Mouse (Mus musculus): Measurements from ENCODE around the gene Gatd1. TPM values are rescaled to one million over a fixed set of nuclear protein-coding genes. Genes with fewer than 3 reads are reported as not detected.
A peak's percentile ranks its signal among the peaks of the same experiment; 100 is the strongest.

Gatd1 gene
- total and polyA plus RNA-seq, 3 experiments: 21.6 to 35.9 TPM; not detected in 1

- H3K9ac ChIP-seq (ENCODE audit: control insufficient read depth, low read depth, low read length, poor library complexity, severe bottlenecking): no peak overlapping the region
- H3K4me1 ChIP-seq (ENCODE audit: control insufficient read depth in 1 of 2, insufficient read depth in 2 of 2, low read length in 2 of 2): no peaks in the 10 kb centered on the region
- H3K36me3 ChIP-seq (ENCODE audit: control insufficient read depth in 1 of 2, insufficient read depth in 2 of 2, low read length in 2 of 2): peaks cover 0 to 14% of the 10 kb centered on the region in 2 experiments; a peak in 2 of 4 replicates
- H3K27ac ChIP-seq (ENCODE audit: control insufficient read depth, low read depth, low read length): no peak overlapping the region
- H3K27me3 ChIP-seq (ENCODE audit: control insufficient read depth in 1 of 2, insufficient read depth in 2 of 2, low read length in 2 of 2): no peaks in the 10 kb centered on the region
- no peaks in the 10 kb centered on the region for H3K9me3 ChIP-seq (replicated peaks; ENCODE audit: insufficient read depth, low read length)
- H3K4me3 ChIP-seq (ENCODE audit: control insufficient read depth in 1 of 2, insufficient read depth in 1 of 2, low read depth in 2 of 2, low read length in 2 of 2): no peak overlapping the region
- H3K79me2 ChIP-seq (ENCODE audit: control insufficient read depth, insufficient read depth, low read length, poor library complexity): no peaks in the 10 kb centered on the region; the same call in 1 of the 2 replicates
- DNase-seq (ENCODE audit: low read depth, low spot score): peak; percentile 79
- TF ChIP-seq UBTF (IDR thresholded peaks at IDR 0.05; ENCODE audit: borderline replicate concordance, insufficient read depth, low read depth, low read length): no peak
- peak; percentile 75 for TF ChIP-seq ZC3H11A (IDR thresholded peaks at IDR 0.05; ENCODE audit: low read depth, low read length)
- TF ChIP-seq MAZ (IDR thresholded peaks at IDR 0.05; ENCODE audit: low read depth, low read length): no peak
- TF ChIP-seq JUND (IDR thresholded peaks at IDR 0.05; ENCODE audit: low read depth, low read length): no peak
- no peak for TF ChIP-seq ZKSCAN1 (IDR thresholded peaks at IDR 0.05; ENCODE audit: low read depth, low read length)
- peak; percentile 76 for TF ChIP-seq SMC3 (IDR thresholded peaks at IDR 0.05; ENCODE audit: low read depth, low read length)
- TF ChIP-seq ELF1 (IDR thresholded peaks at IDR 0.05; ENCODE audit: low read depth, low read length): no peak
- no peak for TF ChIP-seq CHD2 (IDR thresholded peaks at IDR 0.05; ENCODE audit: low read length)
- TF ChIP-seq TBP (IDR thresholded peaks at IDR 0.05; ENCODE audit: low read depth, low read length): no peak
- no peak for TF ChIP-seq MEF2A (IDR thresholded peaks at IDR 0.05; ENCODE audit: extremely low read depth, insufficient replicate concordance, low read depth, low read length, poor library complexity, severe bottlenecking)
- TF ChIP-seq ETS1 (IDR thresholded peaks at IDR 0.05; ENCODE audit: low read depth, low read length): no peak
- TF ChIP-seq BHLHE40 (IDR thresholded peaks at IDR 0.05; ENCODE audit: borderline replicate concordance, low read depth, low read length): 0 out of 2 replicates have a peak, but pooled peaks have one; percentile 9
- TF ChIP-seq CTCF (IDR thresholded peaks at IDR 0.05 in 2 of 3, conservative IDR thresholded peaks at IDR 0.05 in 1 of 3; ENCODE audit: control insufficient read depth in 1 of 3, insufficient read depth in 1 of 3, low read depth in 2 of 3, low read length in 3 of 3, poor library complexity in 1 of 3, severe bottlenecking in 1 of 3): peak; percentile 92 to 93 (median 92)
- no peak for TF ChIP-seq CHD1 (IDR thresholded peaks at IDR 0.05; ENCODE audit: low read depth, low read length)
- TF ChIP-seq ZNF384 (IDR thresholded peaks at IDR 0.05; ENCODE audit: low read depth, low read length): no peak
- TF ChIP-seq RAD21 (IDR thresholded peaks at IDR 0.05; ENCODE audit: low read depth, low read length): peak; percentile 87
- TF ChIP-seq MAFK (IDR thresholded peaks at IDR 0.05; ENCODE audit: borderline replicate concordance, low read depth, low read length): no peak
- TF ChIP-seq NELFE (IDR thresholded peaks at IDR 0.05; ENCODE audit: low read depth, low read length): no peak
- TF ChIP-seq TAL1 (IDR thresholded peaks at IDR 0.05; ENCODE audit: low read length): no peak
- 0 out of 2 replicates have a peak, but pooled peaks have one; percentile 28 for TF ChIP-seq HCFC1 (IDR thresholded peaks at IDR 0.05; ENCODE audit: low read depth, low read length)
- no peak for TF ChIP-seq RCOR1 (IDR thresholded peaks at IDR 0.05; ENCODE audit: low read depth, low read length)
- no peak for TF ChIP-seq EP300 (IDR thresholded peaks at IDR 0.05; ENCODE audit: low read depth in 1 of 2, low read length in 2 of 2)
- TF ChIP-seq POLR2AphosphoS5 (IDR thresholded peaks at IDR 0.05; ENCODE audit: borderline replicate concordance, low read depth, low read length): no peak
- TF ChIP-seq USF1 (IDR thresholded peaks at IDR 0.05; ENCODE audit: low read depth, low read length): no peak
- no peak for TF ChIP-seq KAT2A (conservative IDR thresholded peaks at IDR 0.05; ENCODE audit: low read depth, low read length)
- peak; percentile 63; the same call in 1 of the 2 replicates for TF ChIP-seq MYC (IDR thresholded peaks at IDR 0.05; ENCODE audit: low read depth, low read length)
- TF ChIP-seq POLR2AphosphoS2 (IDR thresholded peaks at IDR 0.05; ENCODE audit: low read length): no peak
- no peak for TF ChIP-seq USF2 (IDR thresholded peaks at IDR 0.05; ENCODE audit: borderline replicate concordance in 1 of 2, insufficient read depth in 1 of 2, low read depth in 1 of 2, low read length in 2 of 2)
- TF ChIP-seq MAX (IDR thresholded peaks at IDR 0.05; ENCODE audit: low read length): no peak
- no peak for TF ChIP-seq GABPA (IDR thresholded peaks at IDR 0.05; ENCODE audit: low read depth, low read length)
- no peak for TF ChIP-seq GATA1 (IDR thresholded peaks at IDR 0.05; ENCODE audit: low read depth, low read length)
- no peak for TF ChIP-seq SIN3A (IDR thresholded peaks at IDR 0.05; ENCODE audit: low read length)
- no peak; the same call in 1 of the 2 replicates for TF ChIP-seq MXI1 (IDR thresholded peaks at IDR 0.05; ENCODE audit: low read depth, low read length)
- no peak for TF ChIP-seq ZMIZ1 (IDR thresholded peaks at IDR 0.05; ENCODE audit: low read depth, low read length)
- TF ChIP-seq POLR2A (IDR thresholded peaks at IDR 0.05; ENCODE audit: control insufficient read depth in 1 of 2, insufficient read depth in 1 of 2, low read depth in 1 of 2, low read length in 2 of 2, poor library complexity in 1 of 2): no peak
- no peak for TF ChIP-seq E2F4 (IDR thresholded peaks at IDR 0.05; ENCODE audit: borderline replicate concordance, low read depth, low read length)
- no peak for TF ChIP-seq MYB (IDR thresholded peaks at IDR 0.05; ENCODE audit: low read depth, low read length)
- TF ChIP-seq TCF12 (IDR thresholded peaks at IDR 0.05; ENCODE audit: low read depth, low read length): no peak
Measured at GRCm38 (mm10) chr7:141403305-141403704, 10.6 kb downstream of the Gatd1 start.
